14 mouse cellular contexts compared by ENCODE assay signal in genomic region chr15:79953470-79953869, GRCm38 (mm10). TPM values are rescaled to one million over a fixed set of nuclear protein-coding genes. Genes with fewer than 3 reads are reported as not detected.
A peak's percentile ranks its signal among the peaks of the same experiment; 100 is the strongest.
DNase-seq lines count a peak whose midpoint lies in the region; ATAC-seq and TF ChIP-seq lines count a peak whose summit lies in the region.
"Had no signal": no experiment of that assay in that cellular context is flagged by ENCODE, and none has a peak within 500 bp of the region (broad histone marks: within the 10 kb centered on the region; RNA-seq: fewer than 3 reads in every experiment).

No protein-coding gene starts in this region.

- peak; percentile 21; the same call in 1 of the 2 replicates for ATAC-seq in heart, postnatal 0 days (ENCODE audit: insufficient read depth, low read depth)
- ATAC-seq in inflammation-experienced regulatory T-cells, adult 6 months = no peak
- ATAC-seq: hindbrain, postnatal 0 days had no signal

- DNase-seq in cerebellum, adult 11-12 months = peak; percentile 10
- DNase-seq in cerebellum, adult 18-20 months = no peak
- DNase-seq in heart, postnatal 0 days (ENCODE audit: low spot score) = no peak
- DNase-seq in limb, embryonic 10.5 days (ENCODE audit: low spot score) = no peak
- DNase-seq in frontal cortex, adult 2 months (ENCODE audit: extremely low spot score in 1 of 2, low spot score in 1 of 2) = no peak
- no peak for DNase-seq in layer of hippocampus, postnatal 25 days (ENCODE audit: extremely low spot score in 1 of 2, low spot score in 1 of 2)
- DNase-seq: cerebellum, adult 8-10 months had no signal

- no peak overlapping the region for H3K4me2 ChIP-seq in heart, postnatal 0 days (ENCODE audit: low read depth, low read length)
- H3K4me2 ChIP-seq: heart, embryonic 13.5 days; midbrain, embryonic 11.5 days had no signal

- WGBS in heart, postnatal 0 days = 54% methylated on average over 7 of the region's 7 CpGs
- 77% methylated on average over 7 of the region's 7 CpGs for WGBS in limb, embryonic 10.5 days

- no peak overlapping the region for H3ac ChIP-seq in C2C12 (ENCODE audit: control insufficient read depth, insufficient read length, low read depth)

- H3K36me3 ChIP-seq in C2C12 (ENCODE audit: control insufficient read depth, insufficient read depth) = no peaks in the 10 kb centered on the region
- no peaks in the 10 kb centered on the region for H3K36me3 ChIP-seq in heart, postnatal 0 days (replicated peaks; ENCODE audit: control insufficient read depth, insufficient read depth, low read length)
- no peaks in the 10 kb centered on the region for H3K36me3 ChIP-seq in limb, embryonic 10.5 days
- H3K36me3 ChIP-seq: embryonic facial prominence, embryonic 10.5 days; heart, embryonic 13.5 days had no signal

- H3K79me3 ChIP-seq in C2C12 (ENCODE audit: low read depth) = no peaks in the 10 kb centered on the region

- peaks cover 36% of the 10 kb centered on the region for H3K4me1 ChIP-seq in heart, postnatal 0 days (ENCODE audit: control insufficient read depth, insufficient read depth)
- H3K4me1 ChIP-seq in limb, embryonic 10.5 days = peaks cover 43% of the 10 kb centered on the region

- no peak for TF ChIP-seq CTCF in C2C12 (IDR thresholded peaks at IDR 0.05; ENCODE audit: control insufficient read depth, insufficient read depth, insufficient read length)
- TF ChIP-seq CTCF in heart, postnatal 0 days (IDR thresholded peaks at IDR 0.05; ENCODE audit: low read depth) = no peak

- no peaks in the 10 kb centered on the region for H3K9me3 ChIP-seq in heart, postnatal 0 days (replicated peaks; ENCODE audit: control insufficient read depth, low read length)
- H3K9me3 ChIP-seq in limb, embryonic 10.5 days (replicated peaks) = no peaks in the 10 kb centered on the region
- H3K9me3 ChIP-seq: embryonic facial prominence, embryonic 10.5 days; heart, embryonic 13.5 days had no signal

- H3K27ac ChIP-seq in heart, postnatal 0 days (ENCODE audit: low read depth) = no peak overlapping the region
- 0 out of 2 replicates have a peak overlapping the region, but pooled peaks have one; percentile 25 for H3K27ac ChIP-seq in limb, embryonic 10.5 days
- H3K27ac ChIP-seq: hindbrain, postnatal 0 days; liver, embryonic 14.5 days had no signal

- H3K27me3 ChIP-seq in C2C12 (ENCODE audit: control insufficient read depth, insufficient read depth, insufficient read length) = no peaks in the 10 kb centered on the region
- no peaks in the 10 kb centered on the region for H3K27me3 ChIP-seq in heart, postnatal 0 days (ENCODE audit: control insufficient read depth, insufficient read depth, low read length)
- H3K27me3 ChIP-seq in limb, embryonic 10.5 days (ENCODE audit: low read depth, poor library complexity, severe bottlenecking) = no peaks in the 10 kb centered on the region

- H3K79me2 ChIP-seq in C2C12 (ENCODE audit: control insufficient read depth, insufficient read depth) = no peaks in the 10 kb centered on the region

- 0 out of 2 replicates have a peak, but pooled peaks have one; percentile 51 for TF ChIP-seq EP300 in heart, postnatal 0 days (IDR thresholded peaks at IDR 0.05; ENCODE audit: low read depth)

- H3K9ac ChIP-seq in heart, postnatal 0 days (replicated peaks; ENCODE audit: low read depth, low read length) = no peak overlapping the region
- H3K9ac ChIP-seq: heart, embryonic 13.5 days; liver, embryonic 14.5 days had no signal

- no peak overlapping the region for H3K4me3 ChIP-seq in C2C12 (ENCODE audit: insufficient read depth, poor library complexity, severe bottlenecking)
- no peak overlapping the region for H3K4me3 ChIP-seq in heart, postnatal 0 days (ENCODE audit: low read depth, low read length)
- H3K4me3 ChIP-seq in limb, embryonic 10.5 days = no peak overlapping the region
- H3K4me3 ChIP-seq: embryonic facial prominence, embryonic 10.5 days; heart, embryonic 13.5 days had no signal

TF ChIP-seq in C2C12, 6 proteins besides CTCF, POLR2A, EP300 and RAD21:
- TF ChIP-seq FOSL1 (IDR thresholded peaks at IDR 0.05; ENCODE audit: insufficient read depth, low read length, poor library complexity, severe bottlenecking) (no peak), MAX (IDR thresholded peaks at IDR 0.05) (peak; percentile 84)
TF ChIP-seq in C2C12: peak in this region for 1.

RNA-seq across cellular contexts. Expression of gene Cbx7, which starts 17.4 kb away (rescaled TPM):
- polyA plus RNA-seq in C2C12 (2012; fragmentation: generic; extraction: Trizol) = 5.9 TPM
- 0.50 and 2.1 TPM in 2 replicates for total RNA-seq in heart, postnatal 0 days (2014; rRNA removed; ENCODE audit: low replicate concordance)
- polyA plus RNA-seq in heart, postnatal 0 days (2015; fragmentation: Nextera tagmentation; extraction: Ambion mirVana) = 0.82 and 1.0 TPM in 2 replicates
- polyA plus RNA-seq in limb, embryonic 10.5 days (2016; fragmentation: Nextera tagmentation; extraction: Ambion mirVana) = 1.1 and 1.3 TPM in 2 replicates
- 58.6 TPM in 2 replicates for polyA plus RNA-seq in frontal cortex, adult 2 months (2012; rRNA removed)
- 10 to 100 TPM; 32.1 to 35.7 TPM for total RNA-seq in layer of hippocampus, postnatal 25 days (2021)
- polyA plus RNA-seq in inflammation-experienced regulatory T-cells, adult 6 months (2017; shearing (Covaris generic)) = 10 to 100 TPM; 13.3 to 48.6 (median 38.5) TPM
